Mouse (Mus musculus) forebrain, embryonic 10.5 days (tissue): Measurements from ENCODE around the gene Syngr2. TPM values are rescaled to one million over a fixed set of nuclear protein-coding genes. Genes with fewer than 3 reads are reported as not detected.

Experiments
- polyA plus RNA-seq: library from polyadenylated mRNA; unstranded; fragments of >200 nt; fragmentation: Nextera tagmentation; extraction: Ambion mirVana; gene quantifications from 2 replicates; pipeline ENCODE4 v1.2.1, GENCODE M21; 2016

Gene Syngr2
- polyA plus RNA-seq, 1 experiment from 2014 or later: 38.0 TPM

Other genes with a start within 250 kb of the Syngr2 start
- gene Tnrc6c, start 155.4 kb upstream of the Syngr2 start, polyA plus RNA-seq: 11.3 and 12.0 TPM in 2 replicates
- gene Tmc8, start 27.6 kb upstream of the Syngr2 start, polyA plus RNA-seq: 1.4 and 1.5 TPM in 2 replicates
- 11.0 and 12.2 TPM in 2 replicates for gene Tmc6, start 27.5 kb upstream of the Syngr2 start, polyA plus RNA-seq
- 1.8 and 3.2 TPM in 2 replicates for gene 6030468B19Rik, start 12.0 kb upstream of the Syngr2 start, polyA plus RNA-seq
- gene Gm20708, start within 50 bp of the Syngr2 start, polyA plus RNA-seq: 0.17 and 0.58 TPM in 2 replicates
- gene Afmid, start 16.3 kb downstream of the Syngr2 start, polyA plus RNA-seq: 4.0 and 4.8 TPM in 2 replicates
- gene Tk1, start 16.4 kb downstream of the Syngr2 start, polyA plus RNA-seq: 167 and 178 TPM in 2 replicates
- 412 and 424 TPM in 2 replicates for gene Birc5, start 39.6 kb downstream of the Syngr2 start, polyA plus RNA-seq
- not detected in 2 replicates for gene Tmem235, start 51.1 kb downstream of the Syngr2 start, polyA plus RNA-seq
- 4.4 and 6.4 TPM in 2 replicates for gene Tha1, start 63.8 kb downstream of the Syngr2 start, polyA plus RNA-seq
- 13.6 and 14.7 TPM in 2 replicates for gene Socs3, start 160.4 kb downstream of the Syngr2 start, polyA plus RNA-seq
- gene Pgs1, start 176.6 kb downstream of the Syngr2 start, polyA plus RNA-seq: 43.8 and 44.7 TPM in 2 replicates